Mouse (Mus musculus) telencephalon, adult 2 months (tissue): ENCODE results near the gene Pgm3.
"Not testable (repeated sequence)": the region's sequence is repeated elsewhere in the genome, so short reads cannot be mapped to it uniquely, and the experiment has no call there.

Experiments used
- DNase-seq: peaks from one replicate; pipeline ENCODE4 v3.0.0-alpha.2; 2011; ENCODE audit warnings: low read depth, low spot score

Pgm3 gene

GRCm38 (mm10) chr9:86571540-86572135 is at the start of gene Pgm3, which contains the start of gene Rwdd2a:
Gene Pgm3, minus strand, starts transcription at chr9:86571842.
Gene Rwdd2a, plus strand, starts transcription at chr9:86571991.
- peak; percentile 84 for DNase-seq

GRCm38 (mm10) chr9:86619341-86620139 is 47.9 kb upstream of the Pgm3 start:
- DNase-seq: no peak

- no peak for DNase-seq
Observed at GRCm38 (mm10) chr9:86617837-86618492, 46.3 kb upstream of the Pgm3 start.

- DNase-seq: no peak
Observed at GRCm38 (mm10) chr9:86615765-86616164, 44.1 kb upstream of the Pgm3 start.

- no peak for DNase-seq
Observed at GRCm38 (mm10) chr9:86612091-86612490, 40.4 kb upstream of the Pgm3 start.

- no peak for DNase-seq
Observed at GRCm38 (mm10) chr9:86605776-86606175, 34.1 kb upstream of the Pgm3 start.

- DNase-seq: no peak
Observed at GRCm38 (mm10) chr9:86599723-86600303, 28.2 kb upstream of the Pgm3 start.

GRCm38 (mm10) chr9:86596983-86597382 is 25.3 kb upstream of the Pgm3 start:
- not testable (repeated sequence) for DNase-seq

- DNase-seq: not testable (repeated sequence)
Observed at GRCm38 (mm10) chr9:86594357-86594767, 22.7 kb upstream of the Pgm3 start.

- DNase-seq: peak; percentile 57
Observed at GRCm38 (mm10) chr9:86592676-86593668, 21.3 kb upstream of the Pgm3 start.

- no peak for DNase-seq
Observed at GRCm38 (mm10) chr9:86587019-86587795, 15.6 kb upstream of the Pgm3 start.

GRCm38 (mm10) chr9:86583740-86584139 is 12.1 kb upstream of the Pgm3 start:
- peak; percentile 44 for DNase-seq

GRCm38 (mm10) chr9:86579657-86580056 is 8.0 kb upstream of the Pgm3 start:
- DNase-seq: no peak

- DNase-seq: peak; percentile 41
Observed at GRCm38 (mm10) chr9:86575178-86575577, 3.5 kb upstream of the Pgm3 start.

GRCm38 (mm10) chr9:86573616-86574303 is 2.1 kb upstream of the Pgm3 start:
- no peak for DNase-seq

GRCm38 (mm10) chr9:86572636-86573291 is 1.1 kb upstream of the Pgm3 start:
- DNase-seq: peak; percentile 53

- no peak for DNase-seq
Observed at GRCm38 (mm10) chr9:86572196-86572595, 554 bp upstream of the Pgm3 start.

- no peak for DNase-seq
Observed at GRCm38 (mm10) chr9:86570946-86571345, 696 bp downstream of the Pgm3 start.
